Mouse (Mus musculus) limb, embryonic 15.5 days (tissue): Measurements from ENCODE around the gene Wdr45. TPM values are rescaled to one million over a fixed set of nuclear protein-coding genes. Genes with fewer than 3 reads are reported as not detected.
"Not testable (repeated sequence)": the region's sequence is repeated elsewhere in the genome, so short reads cannot be mapped to it uniquely, and the experiment has no call there.

Experiments
- ATAC-seq: fragments of 200-750 bp; cut with Nextera tagmentation; 2 replicates; pipeline ENCODE4 v1.8.0; 2017; ENCODE audit warnings: low read depth, moderate TSS enrichment; ENCODE audit not compliant: insufficient number of reproducible peaks, low FRiP score, low TSS enrichment
- H3K27ac ChIP-seq: fragments of 300-500 bp; sonication (generic); 2 replicates; pipeline ENCODE4 v1.5.1; 2015; ENCODE audit warnings: moderate library complexity, mild to moderate bottlenecking, inconsistent platforms
- H3K27me3 ChIP-seq: fragments of 300-500 bp; sonication (generic); 2 replicates; pipeline ENCODE4 v1.6.1; 2015; ENCODE audit warnings: inconsistent platforms
- H3K36me3 ChIP-seq: fragments of 300-500 bp; sonication (generic); 2 replicates; pipeline ENCODE4 v1.6.1; 2015; ENCODE audit warnings: inconsistent platforms
- H3K4me1 ChIP-seq: fragments of 300-500 bp; sonication (generic); 2 replicates; pipeline ENCODE4 v1.6.1; 2015; ENCODE audit warnings: inconsistent platforms
- H3K4me2 ChIP-seq: fragments of 300-500 bp; sonication (generic); 2 replicates; pipeline ENCODE4 v1.6.1; 2015; ENCODE audit warnings: mild to moderate bottlenecking, inconsistent platforms
- H3K4me3 ChIP-seq: fragments of 300-500 bp; sonication (generic); 2 replicates; pipeline ENCODE4 v1.5.1; 2015; ENCODE audit warnings: mild to moderate bottlenecking, inconsistent platforms
- H3K9ac ChIP-seq: fragments of 300-500 bp; sonication (generic); 2 replicates; pipeline ENCODE4 v1.6.1; 2015; ENCODE audit warnings: inconsistent platforms
- H3K9me3 ChIP-seq: fragments of 300-500 bp; sonication (generic); 2 replicates; pipeline ENCODE4 v1.6.1; 2016; ENCODE audit warnings: inconsistent platforms
- WGBS: fragments of 180-500 bp; shearing (Covaris S2); methylation state at CpG from one replicate; pipeline ENCODE4 v1.1.7; 2015; 5-methylcytosine and 5-hydroxymethylcytosine counted together
- polyA plus RNA-seq: library from polyadenylated mRNA; unstranded; fragments of >200 nt; fragmentation: Nextera tagmentation; extraction: Ambion mirVana; gene quantifications from 2 replicates; pipeline ENCODE4 v1.2.1, GENCODE M21; 2015

Gene Wdr45
- polyA plus RNA-seq, 1 experiment from 2014 or later: 39.2 TPM

GRCm38 (mm10) chrX:7744940-7745339 is 30.8 kb downstream of the Wdr45 start:
- 28% methylated on average over 1 of the region's 1 CpGs for WGBS
- no peaks in the 10 kb centered on the region for H3K27me3 ChIP-seq
- ATAC-seq: no peak

GRCm38 (mm10) chrX:7745429-7745828 is 31.3 kb downstream of the Wdr45 start:
- H3K9ac ChIP-seq: no peak overlapping the region
- H3K36me3 ChIP-seq: no peaks in the 10 kb centered on the region
- 82% methylated on average over 8 of the region's 8 CpGs for WGBS
- H3K4me2 ChIP-seq: no peak overlapping the region
- H3K4me3 ChIP-seq: no peak overlapping the region
- H3K4me1 ChIP-seq: 0 out of 2 replicates have a peak, but pooled peaks cover 5% of the 10 kb centered on the region
- no peaks in the 10 kb centered on the region for H3K27me3 ChIP-seq
- no peak for ATAC-seq
- no peak overlapping the region for H3K27ac ChIP-seq
- H3K9me3 ChIP-seq: no peaks in the 10 kb centered on the region

More at GRCm38 (mm10) chrX:7744940-7745339, 30.8 kb downstream of the Wdr45 start:
- Histone ChIP-seq H3K27ac (no peak overlapping the region), H3K4me1 (0 out of 2 replicates have a peak, but pooled peaks cover 3% of the 10 kb centered on the region), H3K4me2 (no peak overlapping the region), H3K36me3 (no peaks in the 10 kb centered on the region), H3K9ac (no peak overlapping the region), H3K4me3 (no peak overlapping the region), H3K9me3 (no peaks in the 10 kb centered on the region)

GRCm38 (mm10) chrX:7750432-7751116 is 36.4 kb downstream of the Wdr45 start, which contains the start of gene Ccdc120:
TSS of gene Ccdc120 (minus strand) at chrX:7750905.
- Histone ChIP-seq H3K9me3 (no peaks in the 10 kb centered on the region), H3K9ac (peak within 1 kb of the TSS; percentile 56), H3K27ac (no peak within 1 kb of the TSS), H3K4me1 (0 out of 2 replicates have a peak, but pooled peaks cover 5% of the 10 kb centered on the region), H3K4me2 (peak within 1 kb of the TSS; percentile 48), H3K27me3 (no peaks in the 10 kb centered on the region), H3K36me3 (no peaks in the 10 kb centered on the region), H3K4me3 (peak within 1 kb of the TSS; percentile 62)
- 12% methylated on average over 55 of the region's 56 CpGs for WGBS
- 0 out of 2 replicates have a peak, but pooled peaks have one; percentile 55 for ATAC-seq

- H3K27me3 ChIP-seq, H3K4me1 ChIP-seq: not testable (repeated sequence)
Measured at GRCm38 (mm10) chrX:7753627-7754026, 39.5 kb downstream of the Wdr45 start.

GRCm38 (mm10) chrX:7762137-7762920 is 48.2 kb downstream of the Wdr45 start, which contains the start of gene Tfe3:
TSS of gene Tfe3 (plus strand) at chrX:7762560.
- H3K4me3 ChIP-seq: peak within 1 kb of the TSS; percentile 62
- H3K27me3 ChIP-seq: no peaks in the 10 kb centered on the region
- H3K4me2 ChIP-seq: peak within 1 kb of the TSS; percentile 55
- H3K36me3 ChIP-seq: peaks cover 10% of the 10 kb centered on the region; the same call in 1 of the 2 replicates
- 22% methylated on average over 37 of the region's 38 CpGs for WGBS
- H3K27ac ChIP-seq: peak within 1 kb of the TSS; percentile 77
- H3K9ac ChIP-seq: peak within 1 kb of the TSS; percentile 56
- no peaks in the 10 kb centered on the region for H3K9me3 ChIP-seq
- peak; percentile 96 for ATAC-seq
- peaks cover 20% of the 10 kb centered on the region for H3K4me1 ChIP-seq

More at GRCm38 (mm10) chrX:7753627-7754026, 39.5 kb downstream of the Wdr45 start:
- not testable (repeated sequence) for H3K9ac ChIP-seq, H3K4me2 ChIP-seq, H3K9me3 ChIP-seq, H3K27ac ChIP-seq, H3K36me3 ChIP-seq, ATAC-seq, H3K4me3 ChIP-seq
- 12% methylated on average over 3 of the region's 3 CpGs for WGBS

GRCm38 (mm10) chrX:7762921-7763197 is 48.7 kb downstream of the Wdr45 start:
- H3K36me3 ChIP-seq: peaks cover 14% of the 10 kb centered on the region
- peak overlapping the region; percentile 62 for H3K4me3 ChIP-seq
- H3K4me2 ChIP-seq: peak overlapping the region; percentile 55
- peak overlapping the region; percentile 56 for H3K9ac ChIP-seq
- ATAC-seq: no peak
- H3K4me1 ChIP-seq: peaks cover 20% of the 10 kb centered on the region
- H3K27me3 ChIP-seq: no peaks in the 10 kb centered on the region
- no peaks in the 10 kb centered on the region for H3K9me3 ChIP-seq
- WGBS: 28% methylated on average over 21 of the region's 21 CpGs
- peak overlapping the region; percentile 77 for H3K27ac ChIP-seq

GRCm38 (mm10) chrX:7763631-7764393 is 49.7 kb downstream of the Wdr45 start:
- WGBS: 17% methylated on average over 21 of the region's 22 CpGs
- ATAC-seq: no peak
- H3K9ac ChIP-seq: 0 out of 2 replicates have a peak overlapping the region, but pooled peaks have one; percentile 56
- H3K4me1 ChIP-seq: peaks cover 20% of the 10 kb centered on the region
- no peaks in the 10 kb centered on the region for H3K9me3 ChIP-seq
- H3K4me2 ChIP-seq: peak overlapping the region; percentile 55
- no peaks in the 10 kb centered on the region for H3K27me3 ChIP-seq
- peaks cover 16% of the 10 kb centered on the region for H3K36me3 ChIP-seq
- H3K27ac ChIP-seq: peak overlapping the region; percentile 77; the same call in 1 of the 2 replicates
- H3K4me3 ChIP-seq: peak overlapping the region; percentile 62

- Histone ChIP-seq H3K4me3 (peak overlapping the region; percentile 62), H3K4me1 (peaks cover 20% of the 10 kb centered on the region), H3K36me3 (peaks cover 23% of the 10 kb centered on the region), H3K9me3 (no peaks in the 10 kb centered on the region), H3K27ac (no peak overlapping the region), H3K27me3 (no peaks in the 10 kb centered on the region), H3K9ac (no peak overlapping the region), H3K4me2 (peak overlapping the region; percentile 55)
- 29% methylated on average over 9 of the region's 9 CpGs for WGBS
- ATAC-seq: no peak
Measured at GRCm38 (mm10) chrX:7764657-7765280, 50.6 kb downstream of the Wdr45 start.

- Histone ChIP-seq H3K9ac (no peak overlapping the region), H3K9me3 (no peaks in the 10 kb centered on the region), H3K36me3 (peaks cover 28% of the 10 kb centered on the region), H3K4me3 (peak overlapping the region; percentile 17; the same call in 1 of the 2 replicates), H3K4me1 (peaks cover 20% of the 10 kb centered on the region), H3K27me3 (no peaks in the 10 kb centered on the region), H3K4me2 (peak overlapping the region; percentile 55), H3K27ac (no peak overlapping the region)
- WGBS: 24% methylated on average over 13 of the region's 13 CpGs
- no peak for ATAC-seq
Measured at GRCm38 (mm10) chrX:7765281-7765670, 51.1 kb downstream of the Wdr45 start.

GRCm38 (mm10) chrX:7765764-7766163 is 51.6 kb downstream of the Wdr45 start:
- WGBS: 19% methylated on average over 11 of the region's 11 CpGs
- peak overlapping the region; percentile 55 for H3K4me2 ChIP-seq
- H3K9me3 ChIP-seq: no peaks in the 10 kb centered on the region
- H3K4me3 ChIP-seq: peak overlapping the region; percentile 17; the same call in 1 of the 2 replicates
- H3K27ac ChIP-seq: no peak overlapping the region
- no peaks in the 10 kb centered on the region for H3K27me3 ChIP-seq
- H3K36me3 ChIP-seq: peaks cover 33% of the 10 kb centered on the region
- no peak; the same call in 1 of the 2 replicates for ATAC-seq
- no peak overlapping the region for H3K9ac ChIP-seq
- H3K4me1 ChIP-seq: peaks cover 20% of the 10 kb centered on the region
